Mouse (Mus musculus) limb, embryonic 14.5 days (tissue): ENCODE measurements at regions not wholly inside any gene's neighbourhood (a gene's known extent, or its start where the extent isn't known, plus 50 kb on each side); places are given as distances from the start of the nearest gene placed in this dataset.

Experiments used
- ATAC-seq: fragments of 200-750 bp; cut with Nextera tagmentation; 2 replicates; pipeline ENCODE4 v1.8.0; 2017; ENCODE audit warnings: low read depth, moderate number of reproducible peaks, moderate TSS enrichment; ENCODE audit not compliant: low FRiP score
- DNase-seq: peaks from one replicate; pipeline ENCODE4 v3.0.0-alpha.2; 2015; ENCODE audit warnings: low spot score
- H3K27ac ChIP-seq: fragments of 300-500 bp; sonication (generic); replicated peaks from 2 replicates; pipeline ENCODE4 v1.5.1; 2014; ENCODE audit warnings: low read depth, mild to moderate bottlenecking, low read length, moderate library complexity, mixed read lengths
- H3K27me3 ChIP-seq: fragments of 300-500 bp; sonication (generic); 2 replicates; pipeline ENCODE4 v1.6.1; 2014; ENCODE audit warnings: low read length, mixed read lengths; ENCODE audit not compliant: control insufficient read depth, insufficient read depth
- H3K36me3 ChIP-seq: fragments of 300-500 bp; sonication (generic); 2 replicates; pipeline ENCODE4 v1.6.1; 2014; ENCODE audit warnings: mild to moderate bottlenecking, low read length, moderate library complexity, mixed read lengths; ENCODE audit not compliant: control insufficient read depth, insufficient read depth
- H3K4me1 ChIP-seq: fragments of 300-500 bp; sonication (generic); 2 replicates; pipeline ENCODE4 v1.6.1; 2014; ENCODE audit warnings: antibody characterized with exemption, low read length, mixed read lengths; ENCODE audit not compliant: control insufficient read depth, insufficient read depth
- H3K4me2 ChIP-seq: fragments of 300-500 bp; sonication (generic); replicated peaks from 2 replicates; pipeline ENCODE4 v1.6.1; 2014; ENCODE audit warnings: low read depth, mild to moderate bottlenecking, low read length, moderate library complexity; ENCODE audit not compliant: severe bottlenecking
- H3K4me3 ChIP-seq: fragments of 300-500 bp; sonication (generic); replicated peaks from 2 replicates; pipeline ENCODE4 v1.5.1; 2014; ENCODE audit warnings: low read length
- H3K9ac ChIP-seq: fragments of 300-500 bp; sonication (generic); 2 replicates; pipeline ENCODE4 v1.6.1; 2014; ENCODE audit warnings: mild to moderate bottlenecking, low read depth, low read length, moderate library complexity; ENCODE audit not compliant: severe bottlenecking
- H3K9me3 ChIP-seq: fragments of 300-500 bp; sonication (generic); 2 replicates; pipeline ENCODE4 v1.6.1; 2016; ENCODE audit warnings: low read length; ENCODE audit not compliant: control insufficient read depth
- POLR2A ChIP-seq: fragments of 200-500 bp; IDR thresholded peaks from 2 replicates; pipeline ENCODE4 v1.8.0; 2012; ENCODE audit warnings: inconsistent platforms, mild to moderate bottlenecking, moderate library complexity, borderline replicate concordance; ENCODE audit not compliant: insufficient read depth, insufficient read length; ENCODE audit errors: extremely low read depth
- WGBS: fragments of 180-500 bp; shearing (Covaris S2); extraction: QIAGEN DNeasy Blood & Tissue Kit; methylation state at CpG from one replicate; pipeline ENCODE4 v1.1.7; 2014; 5-methylcytosine and 5-hydroxymethylcytosine counted together

GRCm38 (mm10) chr1:190532879-190533676 lies 362.6 kb upstream of the Prox1 start:
- H3K4me3 ChIP-seq: no peak overlapping the region
- no peak overlapping the region for H3K4me2 ChIP-seq
- no peak overlapping the region for H3K27ac ChIP-seq
- H3K9ac ChIP-seq: no peak overlapping the region
- 18% methylated on average over 10 of the region's 10 CpGs for WGBS
- TF ChIP-seq POLR2A: no peak
- no peaks in the 10 kb centered on the region for H3K9me3 ChIP-seq
- H3K27me3 ChIP-seq: no peaks in the 10 kb centered on the region
- no peaks in the 10 kb centered on the region for H3K36me3 ChIP-seq
- DNase-seq (peak; percentile 34), ATAC-seq (no peak)
- H3K4me1 ChIP-seq: 0 out of 2 replicates have a peak, but pooled peaks cover 3% of the 10 kb centered on the region

GRCm38 (mm10) chr1:190531224-190531623 lies 360.7 kb upstream of the Prox1 start:
- 86% methylated on average over 6 of the region's 6 CpGs for WGBS
- H3K36me3 ChIP-seq: no peaks in the 10 kb centered on the region
- no peak for DNase-seq

GRCm38 (mm10) chr1:190530079-190530478 lies 359.6 kb upstream of the Prox1 start:
- no peak overlapping the region for H3K4me3 ChIP-seq
- no peaks in the 10 kb centered on the region for H3K27me3 ChIP-seq
- no peaks in the 10 kb centered on the region for H3K9me3 ChIP-seq
- 84% methylated on average over 3 of the region's 3 CpGs for WGBS
- no peak overlapping the region for H3K9ac ChIP-seq
- no peak for DNase-seq
- H3K4me2 ChIP-seq: no peak overlapping the region
- peaks cover 5% of the 10 kb centered on the region; the same call in 1 of the 2 replicates for H3K4me1 ChIP-seq
- no peak for TF ChIP-seq POLR2A
- no peaks in the 10 kb centered on the region for H3K36me3 ChIP-seq
- ATAC-seq: no peak
- H3K27ac ChIP-seq: no peak overlapping the region

More at GRCm38 (mm10) chr1:190531224-190531623, 360.7 kb upstream of the Prox1 start:
- Histone ChIP-seq H3K4me3 (no peak overlapping the region), H3K4me1 (0 out of 2 replicates have a peak, but pooled peaks cover 3% of the 10 kb centered on the region), H3K9me3 (no peaks in the 10 kb centered on the region), H3K9ac (no peak overlapping the region), H3K27me3 (no peaks in the 10 kb centered on the region), H3K27ac (no peak overlapping the region), H3K4me2 (no peak overlapping the region)
- no peak for TF ChIP-seq POLR2A
- ATAC-seq: no peak

- DNase-seq: peak; percentile 77
- Histone ChIP-seq H3K4me3 (no peak overlapping the region), H3K4me2 (no peak overlapping the region), H3K4me1 (peaks cover 3% of the 10 kb centered on the region; the same call in 1 of the 2 replicates), H3K36me3 (no peaks in the 10 kb centered on the region), H3K27me3 (no peaks in the 10 kb centered on the region), H3K9ac (no peak overlapping the region), H3K27ac (no peak overlapping the region), H3K9me3 (no peaks in the 10 kb centered on the region)
- ATAC-seq: no peak
- 71% methylated on average over 7 of the region's 7 CpGs for WGBS
- no peak for TF ChIP-seq POLR2A
Measured at GRCm38 (mm10) chr1:190527545-190528137, 357.1 kb upstream of the Prox1 start.

GRCm38 (mm10) chr1:190526634-190527033 lies 356.1 kb upstream of the Prox1 start:
- no peaks in the 10 kb centered on the region for H3K27me3 ChIP-seq
- H3K4me2 ChIP-seq: no peak overlapping the region
- WGBS: 9% methylated on average over 7 of the region's 7 CpGs
- H3K4me3 ChIP-seq: no peak overlapping the region
- DNase-seq (no peak), ATAC-seq (no peak)
- H3K4me1 ChIP-seq: peaks cover 3% of the 10 kb centered on the region; the same call in 1 of the 2 replicates
- H3K9me3 ChIP-seq: no peaks in the 10 kb centered on the region
- no peaks in the 10 kb centered on the region for H3K36me3 ChIP-seq
- no peak overlapping the region for H3K27ac ChIP-seq
- H3K9ac ChIP-seq: no peak overlapping the region
- TF ChIP-seq POLR2A: no peak
